Mouse (Mus musculus): ENCODE measurements around the gene Mdm4. TPM values are rescaled to one million over a fixed set of nuclear protein-coding genes. Genes with fewer than 3 reads are reported as not detected.
"Not testable (repeated sequence)": the region's sequence is repeated elsewhere in the genome, so short reads cannot be mapped to it uniquely, and the experiment has no call there.

Gene Mdm4
- polyA plus RNA-seq, 1 experiment from 2014 or later = 14.1 TPM

DNA sequence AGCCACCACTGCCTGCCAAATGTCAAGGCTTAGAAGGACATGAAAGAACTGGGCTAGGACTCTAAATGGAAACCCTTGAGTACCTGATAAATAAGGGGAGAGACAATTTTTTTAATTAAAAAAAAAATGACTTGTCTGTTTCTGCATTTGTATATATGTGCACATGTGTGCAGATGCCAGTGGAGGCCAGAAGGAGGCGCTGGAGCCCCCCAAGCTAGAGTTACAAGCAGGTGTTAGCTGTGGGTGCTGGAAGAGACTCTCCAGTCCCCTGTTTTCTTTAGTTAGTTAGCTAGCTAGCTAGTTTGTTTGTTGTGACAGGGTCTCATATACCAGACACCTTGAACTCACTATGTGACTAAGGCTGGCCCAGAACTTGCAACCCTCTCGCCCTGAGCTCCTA, 21.5 kb upstream of the Mdm4 start:
- H3K4me3 ChIP-seq (replicated peaks) = no peak overlapping the region

DNA sequence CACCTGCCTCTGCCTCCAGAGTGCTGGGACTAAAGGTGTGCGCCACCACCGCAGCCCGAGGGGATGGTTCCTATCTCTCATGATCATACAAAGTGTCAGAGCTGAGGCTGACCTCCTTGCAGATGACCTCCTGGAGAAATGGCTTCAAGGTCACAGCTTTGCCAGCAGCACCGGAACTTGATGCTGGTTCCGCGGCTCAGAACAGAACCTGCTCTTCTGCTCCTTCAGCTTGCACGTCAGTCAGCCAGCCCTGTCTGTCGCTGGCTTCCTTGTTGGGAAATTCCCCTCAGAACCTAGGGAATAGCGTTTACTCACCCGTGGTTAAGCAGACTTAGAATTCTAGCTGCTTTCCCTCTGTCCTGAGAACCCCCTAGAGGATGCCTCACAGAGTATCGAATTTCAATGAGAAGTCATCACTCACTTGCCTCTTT, 19.7 kb upstream of the Mdm4 start:
- peaks cover 43% of the 10 kb centered on the region for H3K27me3 ChIP-seq
- H3K4me3 ChIP-seq (replicated peaks) = no peak overlapping the region
- H3K27ac ChIP-seq (replicated peaks) = no peak overlapping the region
- no peak overlapping the region for H3K9ac ChIP-seq
- no peak overlapping the region for H3K4me2 ChIP-seq
- no peaks in the 10 kb centered on the region for H3K9me3 ChIP-seq (replicated peaks)
- H3K36me3 ChIP-seq (replicated peaks) = no peaks in the 10 kb centered on the region
- 51% methylated on average over 11 of the region's 11 CpGs for WGBS (ENCODE audit: insufficient replicate concordance)
- peaks cover 27% of the 10 kb centered on the region for H3K4me1 ChIP-seq (replicated peaks)
- no peak for ATAC-seq (ENCODE audit: insufficient read depth)

More for the DNA sequence above, 21.5 kb upstream of the Mdm4 start:
- no peaks in the 10 kb centered on the region for H3K9me3 ChIP-seq (replicated peaks)
- H3K9ac ChIP-seq = no peak overlapping the region
- peaks cover 25% of the 10 kb centered on the region for H3K27me3 ChIP-seq
- 67% methylated on average over 2 of the region's 2 CpGs for WGBS (ENCODE audit: insufficient replicate concordance)
- peaks cover 10% of the 10 kb centered on the region for H3K4me1 ChIP-seq (replicated peaks)
- no peak for ATAC-seq (ENCODE audit: insufficient read depth)
- no peaks in the 10 kb centered on the region for H3K36me3 ChIP-seq (replicated peaks)
- no peak overlapping the region for H3K4me2 ChIP-seq
- no peak overlapping the region for H3K27ac ChIP-seq (replicated peaks)

DNA sequence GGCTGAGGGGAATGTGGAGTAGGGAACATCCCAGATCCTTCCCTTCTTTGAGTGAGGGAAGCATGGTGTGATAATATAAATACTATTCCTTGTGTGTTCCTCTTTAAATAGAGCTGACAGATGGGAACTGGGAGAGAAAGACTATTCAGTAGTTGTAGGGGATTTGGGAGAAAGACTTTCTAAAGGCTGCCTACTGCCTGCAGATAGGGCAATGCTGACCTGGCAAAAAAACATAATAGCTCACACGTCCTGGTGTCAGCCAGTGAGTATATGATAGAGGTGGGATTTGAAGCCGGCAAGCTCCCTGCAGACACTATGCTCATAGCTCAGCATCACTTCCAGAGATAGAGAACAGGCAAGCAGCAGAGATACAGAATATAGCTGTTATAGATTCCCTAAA, 18.3 kb upstream of the Mdm4 start:
- no peak overlapping the region for H3K4me2 ChIP-seq
- 47% methylated on average over 2 of the region's 2 CpGs for WGBS (ENCODE audit: insufficient replicate concordance)

DNA sequence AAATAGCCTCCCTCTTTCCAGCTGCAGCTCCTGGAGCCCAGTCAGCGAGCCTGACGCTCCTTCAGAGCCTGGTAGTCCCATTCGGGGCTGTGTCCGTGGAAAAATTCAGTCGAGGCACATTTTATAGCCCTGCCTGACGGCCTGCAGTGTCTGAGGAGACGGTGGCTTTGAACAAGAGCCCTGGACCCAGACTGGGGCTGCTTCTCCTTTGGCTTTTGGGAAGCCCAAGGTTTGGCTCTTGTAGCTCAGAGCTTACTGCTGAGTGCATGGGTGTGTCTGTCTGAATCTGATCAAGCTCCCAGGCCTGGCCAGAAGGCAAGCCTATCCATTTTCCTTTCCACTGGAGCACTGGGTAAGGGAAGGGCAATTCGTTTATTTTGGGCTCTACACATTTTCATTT, 17.2 kb upstream of the Mdm4 start:
- Histone ChIP-seq H3K4me1 (replicated peaks) (peaks cover 27% of the 10 kb centered on the region), H3K9me3 (replicated peaks) (no peaks in the 10 kb centered on the region), H3K27me3 (peaks cover 54% of the 10 kb centered on the region), H3K27ac (replicated peaks) (no peak overlapping the region), H3K4me2 (peak overlapping the region; percentile 91; the same call in 1 of the 2 replicates), H3K4me3 (replicated peaks) (no peak overlapping the region), H3K36me3 (replicated peaks) (no peaks in the 10 kb centered on the region), H3K9ac (no peak overlapping the region)
- WGBS (ENCODE audit: insufficient replicate concordance) = 47% methylated on average over 8 of the region's 8 CpGs
- no peak for ATAC-seq (ENCODE audit: insufficient read depth)

More for the DNA sequence above, 18.3 kb upstream of the Mdm4 start:
- Histone ChIP-seq H3K27me3 (peaks cover 54% of the 10 kb centered on the region), H3K9me3 (replicated peaks) (no peaks in the 10 kb centered on the region), H3K4me1 (replicated peaks) (peaks cover 27% of the 10 kb centered on the region), H3K4me3 (replicated peaks) (no peak overlapping the region), H3K9ac (no peak overlapping the region), H3K36me3 (replicated peaks) (no peaks in the 10 kb centered on the region), H3K27ac (replicated peaks) (no peak overlapping the region)
- no peak for ATAC-seq (ENCODE audit: insufficient read depth)

DNA sequence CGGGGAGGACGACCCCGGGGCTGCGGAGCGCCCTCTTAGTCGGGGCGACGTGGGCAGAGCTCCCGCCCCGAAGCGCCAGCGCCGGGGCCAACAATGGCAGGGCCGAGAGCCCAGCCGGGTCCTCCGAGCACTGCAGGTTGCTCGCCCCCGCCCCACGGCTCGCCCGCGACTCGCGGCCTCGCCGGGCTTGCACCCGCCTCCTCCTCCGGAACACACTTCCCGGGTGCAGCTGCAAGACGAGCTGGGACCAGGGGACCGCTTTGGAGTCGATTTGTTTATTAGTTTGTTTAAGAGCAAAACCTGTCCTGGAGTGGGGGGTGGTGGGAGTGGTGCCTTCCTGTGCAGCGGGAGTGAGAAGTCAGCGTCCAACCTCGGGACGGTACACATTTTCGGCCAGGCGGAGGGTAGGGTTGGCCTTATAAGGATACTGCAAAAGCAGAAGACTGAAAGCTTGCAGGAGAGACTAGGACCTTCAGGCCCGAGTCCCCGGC, 16.1 kb upstream of the Mdm4 start:
- peaks cover 27% of the 10 kb centered on the region for H3K4me1 ChIP-seq (replicated peaks)
- H3K9me3 ChIP-seq (replicated peaks) = no peaks in the 10 kb centered on the region
- H3K4me3 ChIP-seq (replicated peaks) = peak overlapping the region; percentile 64
- peaks cover 54% of the 10 kb centered on the region for H3K27me3 ChIP-seq
- under 1% methylated on average over 40 of the region's 40 CpGs for WGBS (ENCODE audit: insufficient replicate concordance)
- H3K27ac ChIP-seq (replicated peaks) = peak overlapping the region; percentile 51; the same call in 1 of the 2 replicates
- H3K36me3 ChIP-seq (replicated peaks) = no peaks in the 10 kb centered on the region
- ATAC-seq (ENCODE audit: insufficient read depth) = peak; percentile 30
- peak overlapping the region; percentile 91 for H3K4me2 ChIP-seq
- peak overlapping the region; percentile 61 for H3K9ac ChIP-seq

DNA sequence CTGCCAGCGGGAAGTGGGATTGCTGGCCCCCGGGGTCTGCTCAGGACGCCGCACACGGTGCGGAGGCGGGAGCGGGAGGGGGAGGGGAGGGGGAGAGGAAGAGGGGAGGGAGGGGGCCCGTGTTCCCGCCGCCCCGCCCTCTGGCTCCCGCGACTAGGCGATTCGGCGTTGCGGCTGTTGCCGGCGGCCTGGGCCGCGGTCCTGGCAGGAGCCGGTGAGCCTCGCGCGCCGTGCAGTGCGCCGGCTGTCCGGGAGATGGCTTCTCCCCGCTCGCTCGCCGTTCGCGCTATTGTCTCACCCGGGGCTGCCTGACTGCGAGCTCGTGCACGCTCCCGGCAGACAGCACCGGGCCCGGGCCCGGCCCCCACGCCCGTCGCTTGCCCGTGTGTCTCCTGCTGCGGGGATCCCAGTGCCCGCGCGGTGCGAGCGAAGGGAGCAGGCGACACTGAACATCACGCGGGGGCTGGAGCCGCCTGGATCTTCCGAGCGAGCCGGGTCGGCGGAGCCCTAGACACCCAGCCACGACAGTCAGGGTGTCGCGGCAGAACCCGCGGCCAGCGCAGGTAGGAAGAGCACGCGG, 15.6 kb upstream of the Mdm4 start:
- Histone ChIP-seq H3K27ac (replicated peaks) (peak overlapping the region; percentile 51; the same call in 1 of the 2 replicates), H3K4me1 (replicated peaks) (peaks cover 27% of the 10 kb centered on the region), H3K27me3 (peaks cover 54% of the 10 kb centered on the region), H3K4me2 (peak overlapping the region; percentile 91), H3K4me3 (replicated peaks) (peak overlapping the region; percentile 64), H3K36me3 (replicated peaks) (no peaks in the 10 kb centered on the region), H3K9ac (peak overlapping the region; percentile 61), H3K9me3 (replicated peaks) (no peaks in the 10 kb centered on the region)
- WGBS (ENCODE audit: insufficient replicate concordance) = under 1% methylated on average over 66 of the region's 71 CpGs
- peak; percentile 71 for ATAC-seq (ENCODE audit: insufficient read depth)

DNA sequence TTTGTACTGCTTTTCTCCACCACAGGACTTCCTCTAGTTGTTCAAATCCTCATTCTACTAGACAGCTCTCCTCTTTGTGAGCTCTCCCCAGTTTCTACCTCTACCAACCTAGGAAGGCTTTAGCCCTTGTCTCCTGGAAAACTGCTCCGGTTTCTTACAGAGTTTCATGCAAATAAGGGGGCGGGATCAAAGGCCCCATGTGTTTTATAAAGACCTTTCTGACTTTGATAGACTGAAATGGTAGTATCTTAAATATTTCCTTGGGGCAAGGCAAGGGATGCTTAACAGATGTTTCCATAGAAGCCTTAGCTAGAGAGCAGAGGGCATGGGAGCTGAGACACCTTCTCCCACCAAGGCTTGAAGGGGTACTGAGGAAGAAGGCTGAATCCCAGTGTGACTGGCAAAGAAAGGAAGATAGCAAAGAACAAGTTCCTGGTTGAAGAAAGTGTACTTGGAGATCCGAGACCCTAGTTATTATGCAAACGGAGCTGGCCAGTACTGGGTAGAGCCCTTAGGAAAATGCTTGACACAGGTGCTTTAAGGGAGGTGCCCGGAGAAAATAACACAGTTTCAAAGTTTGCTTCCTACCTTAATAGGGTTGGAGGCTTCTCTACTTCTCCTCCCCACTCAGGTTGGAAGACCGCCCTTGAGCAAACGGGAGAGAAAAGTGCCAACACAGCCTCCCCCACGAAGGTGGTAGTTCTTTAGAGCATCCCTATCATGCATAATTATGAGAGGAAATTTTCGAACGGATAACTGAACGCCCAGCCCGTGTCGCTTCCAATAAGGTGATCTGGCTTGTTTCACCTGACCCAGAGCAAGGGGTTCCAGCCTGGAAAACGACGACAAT, 14.9 kb upstream of the Mdm4 start, which contains the start of gene Pik3c2b:
Gene Pik3c2b (plus strand): TSS at position 657 of the 850 bp plus-strand sequence.
- WGBS (ENCODE audit: insufficient replicate concordance) = 8% methylated on average over 15 of the region's 15 CpGs
- peak within 1 kb of the TSS; percentile 64 for H3K4me3 ChIP-seq (replicated peaks)
- no peaks in the 10 kb centered on the region for H3K9me3 ChIP-seq (replicated peaks)
- ATAC-seq (ENCODE audit: insufficient read depth) = no peak
- H3K4me2 ChIP-seq = peak within 1 kb of the TSS; percentile 91
- peaks cover 54% of the 10 kb centered on the region for H3K27me3 ChIP-seq
- no peaks in the 10 kb centered on the region for H3K36me3 ChIP-seq (replicated peaks)
- H3K9ac ChIP-seq = peak within 1 kb of the TSS; percentile 61
- H3K27ac ChIP-seq (replicated peaks) = peak within 1 kb of the TSS; percentile 51; the same call in 1 of the 2 replicates
- H3K4me1 ChIP-seq (replicated peaks) = peaks cover 27% of the 10 kb centered on the region

DNA sequence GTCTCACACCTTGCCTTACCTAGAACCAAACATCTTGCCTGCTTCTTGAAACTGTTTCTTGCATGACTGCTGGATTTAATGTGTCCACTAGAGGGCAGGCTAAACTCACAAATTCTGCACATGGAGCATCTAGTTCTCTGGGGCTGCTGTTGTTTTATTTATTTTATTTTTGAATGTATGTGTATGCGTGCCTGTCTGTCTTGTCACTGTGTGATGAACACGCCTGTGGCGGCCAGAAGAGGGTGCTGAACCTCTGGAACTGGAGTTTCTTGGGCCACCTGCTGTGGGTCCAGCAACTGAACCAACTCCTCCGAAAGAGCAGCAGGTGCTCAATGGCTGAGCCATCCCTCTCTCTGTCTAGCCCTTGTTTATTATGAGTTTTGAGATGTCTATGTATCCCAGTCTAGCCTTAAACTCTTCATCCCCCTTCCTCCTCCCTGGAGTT, 9.2 kb upstream of the Mdm4 start:
- Histone ChIP-seq H3K4me1 (replicated peaks) (peaks cover 7% of the 10 kb centered on the region; the same call in 1 of the 2 replicates), H3K36me3 (replicated peaks) (no peaks in the 10 kb centered on the region), H3K27ac (replicated peaks) (no peak overlapping the region), H3K27me3 (peaks cover 6% of the 10 kb centered on the region), H3K9ac (no peak overlapping the region), H3K4me3 (replicated peaks) (no peak overlapping the region), H3K4me2 (no peak overlapping the region), H3K9me3 (replicated peaks) (no peaks in the 10 kb centered on the region)
- ATAC-seq (ENCODE audit: insufficient read depth) = no peak
- WGBS (ENCODE audit: insufficient replicate concordance) = 19% methylated on average over 4 of the region's 4 CpGs

DNA sequence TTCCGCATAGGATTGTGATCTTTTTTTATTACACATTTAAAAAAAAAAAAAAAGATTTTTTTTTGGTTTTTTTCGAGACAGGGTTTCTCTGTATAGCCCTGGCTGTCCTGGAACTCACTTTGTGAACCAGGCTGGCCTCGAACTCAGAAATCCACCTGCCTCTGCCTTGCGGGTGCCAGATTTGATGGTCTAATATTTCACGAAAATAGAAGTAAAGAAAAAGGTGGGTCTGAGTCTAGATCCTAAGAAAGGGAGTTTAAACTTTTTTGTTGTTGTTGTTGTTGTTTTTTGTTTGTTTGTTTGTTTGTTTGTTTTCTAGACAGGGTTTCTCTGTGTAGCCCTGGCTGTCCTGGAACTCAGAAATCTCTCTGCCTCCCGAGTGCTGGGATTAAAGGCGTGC, 4.3 kb upstream of the Mdm4 start:
- peaks cover 21% of the 10 kb centered on the region for H3K4me1 ChIP-seq (replicated peaks)
- H3K27ac ChIP-seq (replicated peaks); H3K36me3 ChIP-seq (replicated peaks); H3K27me3 ChIP-seq; H3K9ac ChIP-seq; H3K4me2 ChIP-seq; H3K9me3 ChIP-seq (replicated peaks); ATAC-seq (ENCODE audit: insufficient read depth); H3K4me3 ChIP-seq (replicated peaks): not testable (repeated sequence)
- 61% methylated on average over 7 of the region's 7 CpGs for WGBS (ENCODE audit: insufficient replicate concordance)

DNA sequence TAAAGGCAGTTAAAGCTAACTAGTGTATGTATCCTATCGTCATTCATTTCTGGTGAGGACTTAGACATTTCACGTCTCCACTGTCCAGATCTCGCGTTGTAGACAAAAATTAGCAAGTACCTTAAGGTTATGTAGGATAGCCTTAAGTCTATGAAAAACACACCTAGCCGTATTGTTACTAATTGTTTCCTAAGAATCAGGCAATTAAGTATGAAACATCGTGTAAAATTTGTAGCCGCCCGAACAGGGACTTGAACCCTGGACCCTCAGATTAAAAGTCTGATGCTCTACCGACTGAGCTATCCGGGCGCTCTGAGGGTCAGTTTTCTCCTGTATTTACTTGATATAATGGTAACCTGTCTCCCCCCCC, 3.7 kb upstream of the Mdm4 start:
- peak overlapping the region; percentile 63 for H3K4me3 ChIP-seq (replicated peaks)
- H3K9ac ChIP-seq = peak overlapping the region; percentile 12; the same call in 1 of the 2 replicates
- H3K27me3 ChIP-seq = no peaks in the 10 kb centered on the region
- peak; percentile 74 for ATAC-seq (ENCODE audit: insufficient read depth)
- peaks cover 18% of the 10 kb centered on the region for H3K4me1 ChIP-seq (replicated peaks)
- H3K27ac ChIP-seq (replicated peaks) = peak overlapping the region; percentile 56
- no peaks in the 10 kb centered on the region for H3K9me3 ChIP-seq (replicated peaks)
- H3K4me2 ChIP-seq = peak overlapping the region; percentile 68
- no peaks in the 10 kb centered on the region for H3K36me3 ChIP-seq (replicated peaks)
- WGBS (ENCODE audit: insufficient replicate concordance) = 2% methylated on average over 11 of the region's 11 CpGs
